Mouse (Mus musculus): Measurements from ENCODE around the gene Slc36a2.
"Not testable (repeated sequence)": the region's sequence is repeated elsewhere in the genome, so short reads cannot be mapped to it uniquely, and the experiment has no call there.

Gene Slc36a2

GRCm38 (mm10) chr11:55131077-55131742 lies 53.7 kb downstream of the Slc36a2 start:
- no peak for DNase-seq

- no peak for DNase-seq
Measured at GRCm38 (mm10) chr11:55128411-55128810, 56.5 kb downstream of the Slc36a2 start.

GRCm38 (mm10) chr11:55127937-55128336 lies 56.9 kb downstream of the Slc36a2 start:
- DNase-seq = no peak

- DNase-seq = no peak
Measured at GRCm38 (mm10) chr11:55126663-55127062, 58.2 kb downstream of the Slc36a2 start.

GRCm38 (mm10) chr11:55121430-55121829 lies 63.4 kb downstream of the Slc36a2 start:
- no peak for DNase-seq

- no peak for DNase-seq
Measured at GRCm38 (mm10) chr11:55120821-55121271, 64.0 kb downstream of the Slc36a2 start.

GRCm38 (mm10) chr11:55120279-55120678 lies 64.6 kb downstream of the Slc36a2 start:
- no peak for DNase-seq

GRCm38 (mm10) chr11:55117031-55117430 lies 67.8 kb downstream of the Slc36a2 start:
- DNase-seq = no peak

- no peak for DNase-seq
Measured at GRCm38 (mm10) chr11:55116004-55116403, 68.9 kb downstream of the Slc36a2 start.

- DNase-seq = no peak
Measured at GRCm38 (mm10) chr11:55114291-55114690, 70.6 kb downstream of the Slc36a2 start.

- not testable (repeated sequence) for DNase-seq
Measured at GRCm38 (mm10) chr11:55113861-55114250, 71.0 kb downstream of the Slc36a2 start.

GRCm38 (mm10) chr11:55113209-55113860 lies 71.5 kb downstream of the Slc36a2 start:
- no peak for DNase-seq

- peak; percentile 32 to 51 for DNase-seq
Measured at GRCm38 (mm10) chr11:55110566-55111169, 74.2 kb downstream of the Slc36a2 start.

GRCm38 (mm10) chr11:55109521-55110300 lies 75.2 kb downstream of the Slc36a2 start:
- DNase-seq = peak; percentile 27 to 57

Measured in cerebellum, postnatal 25 days (tissue).